Mouse (Mus musculus): ENCODE results near the gene Eif1b.

The Eif1b gene

GRCm38 (mm10) chr9:120492010-120492399, at the start of gene Eif1b:
TSS of gene Eif1b (plus strand) at chr9:120492232.
- peak; percentile 15 for DNase-seq (ENCODE audit: extremely low read depth, low read depth)

- DNase-seq (ENCODE audit: extremely low read depth, low read depth): no peak
Observed at GRCm38 (mm10) chr9:120444642-120445041, 47.4 kb upstream of the Eif1b start.

- no peak for DNase-seq (ENCODE audit: extremely low read depth, low read depth)
Observed at GRCm38 (mm10) chr9:120449696-120450329, 42.2 kb upstream of the Eif1b start.

GRCm38 (mm10) chr9:120455768-120456655, 36.0 kb upstream of the Eif1b start:
- no peak for DNase-seq (ENCODE audit: extremely low read depth, low read depth)

- DNase-seq (ENCODE audit: extremely low read depth, low read depth): no peak
Observed at GRCm38 (mm10) chr9:120470431-120470830, 21.6 kb upstream of the Eif1b start.

GRCm38 (mm10) chr9:120481644-120482043, 10.4 kb upstream of the Eif1b start:
- DNase-seq (ENCODE audit: extremely low read depth, low read depth): no peak

GRCm38 (mm10) chr9:120482382-120482781, 9.7 kb upstream of the Eif1b start:
- no peak for DNase-seq (ENCODE audit: extremely low read depth, low read depth)

GRCm38 (mm10) chr9:120483101-120483500, 8.9 kb upstream of the Eif1b start:
- no peak for DNase-seq (ENCODE audit: extremely low read depth, low read depth)

- DNase-seq (ENCODE audit: extremely low read depth, low read depth): no peak
Observed at GRCm38 (mm10) chr9:120487076-120487475, 5.0 kb upstream of the Eif1b start.

- DNase-seq (ENCODE audit: extremely low read depth, low read depth): peak; percentile 24
Observed at GRCm38 (mm10) chr9:120491509-120491908, 523 bp upstream of the Eif1b start.

- DNase-seq (ENCODE audit: extremely low read depth, low read depth): peak; percentile 67
Observed at GRCm38 (mm10) chr9:120492400-120493351, 644 bp downstream of the Eif1b start.

- DNase-seq (ENCODE audit: extremely low read depth, low read depth): no peak
Observed at GRCm38 (mm10) chr9:120493781-120494180, 1.7 kb downstream of the Eif1b start.

- peak; percentile 26 for DNase-seq (ENCODE audit: extremely low read depth, low read depth)
Observed at GRCm38 (mm10) chr9:120496691-120497090, 4.7 kb downstream of the Eif1b start.

GRCm38 (mm10) chr9:120497983-120498382, 6.0 kb downstream of the Eif1b start:
- DNase-seq (ENCODE audit: extremely low read depth, low read depth): no peak

- DNase-seq (ENCODE audit: extremely low read depth, low read depth): peak; percentile 13
Observed at GRCm38 (mm10) chr9:120501191-120501902, 9.3 kb downstream of the Eif1b start.

GRCm38 (mm10) chr9:120502013-120502412, 10.0 kb downstream of the Eif1b start:
- DNase-seq (ENCODE audit: extremely low read depth, low read depth): peak; percentile 77

- no peak for DNase-seq (ENCODE audit: extremely low read depth, low read depth)
Observed at GRCm38 (mm10) chr9:120504423-120504822, 12.4 kb downstream of the Eif1b start.

- no peak for DNase-seq (ENCODE audit: extremely low read depth, low read depth)
Observed at GRCm38 (mm10) chr9:120511781-120512180, 19.7 kb downstream of the Eif1b start.

- DNase-seq (ENCODE audit: extremely low read depth, low read depth): no peak
Observed at GRCm38 (mm10) chr9:120516720-120517119, 24.7 kb downstream of the Eif1b start.

- DNase-seq (ENCODE audit: extremely low read depth, low read depth): no peak
Observed at GRCm38 (mm10) chr9:120518946-120519345, 26.9 kb downstream of the Eif1b start.
